Mouse (Mus musculus) embryonic facial prominence, embryonic 13.5 days (tissue): ENCODE data around the gene Tmem79. TPM values are rescaled to one million over a fixed set of nuclear protein-coding genes. Genes with fewer than 3 reads are reported as not detected.
"Not testable (repeated sequence)": the region's sequence is repeated elsewhere in the genome, so short reads cannot be mapped to it uniquely, and the experiment has no call there.

Source experiments
- ATAC-seq: fragments of 200-750 bp; cut with Nextera tagmentation; 2 replicates; pipeline ENCODE4 v1.8.0; 2017; ENCODE audit warnings: low read depth; ENCODE audit not compliant: insufficient number of reproducible peaks, insufficient read depth, low FRiP score, low TSS enrichment
- H3K27ac ChIP-seq: fragments of 300-500 bp; sonication (generic); 2 replicates; pipeline ENCODE4 v1.5.1; 2015; ENCODE audit warnings: moderate library complexity, mild to moderate bottlenecking, inconsistent platforms
- H3K27me3 ChIP-seq: fragments of 300-500 bp; sonication (generic); 2 replicates; pipeline ENCODE4 v1.6.1; 2015; ENCODE audit warnings: mild to moderate bottlenecking, inconsistent platforms
- H3K36me3 ChIP-seq: fragments of 300-500 bp; sonication (generic); 2 replicates; pipeline ENCODE4 v1.6.1; 2015; ENCODE audit warnings: mild to moderate bottlenecking, inconsistent platforms
- H3K4me1 ChIP-seq: fragments of 300-500 bp; sonication (generic); 2 replicates; pipeline ENCODE4 v1.6.1; 2015; ENCODE audit warnings: inconsistent platforms
- H3K4me2 ChIP-seq: fragments of 300-500 bp; sonication (generic); 2 replicates; pipeline ENCODE4 v1.6.1; 2015; ENCODE audit warnings: moderate library complexity, mild to moderate bottlenecking, inconsistent platforms
- H3K4me3 ChIP-seq: fragments of 300-500 bp; sonication (generic); 2 replicates; pipeline ENCODE4 v1.5.1; 2015; ENCODE audit warnings: mild to moderate bottlenecking, inconsistent platforms
- H3K9ac ChIP-seq: fragments of 300-500 bp; sonication (generic); 2 replicates; pipeline ENCODE4 v1.6.1; 2015; ENCODE audit warnings: mild to moderate bottlenecking, inconsistent platforms
- H3K9me3 ChIP-seq: fragments of 300-500 bp; sonication (generic); 2 replicates; pipeline ENCODE4 v1.6.1; 2016; ENCODE audit warnings: inconsistent platforms
- WGBS: fragments of 180-500 bp; shearing (Covaris S2); methylation state at CpG from one replicate; pipeline ENCODE4 v1.1.7; 2015; ENCODE audit warnings: mixed read lengths; 5-methylcytosine and 5-hydroxymethylcytosine counted together
- polyA plus RNA-seq: library from polyadenylated mRNA; unstranded; fragments of >200 nt; fragmentation: Nextera tagmentation; extraction: Ambion mirVana; gene quantifications from 2 replicates; pipeline ENCODE4 v1.2.1, GENCODE M21; 2015

Tmem79 gene
- 9.1 and 10.4 TPM in 2 replicates for polyA plus RNA-seq

- whole genome bisulfite sequencing: 2% methylated on average over 62 of the region's 66 CpGs
- H3K4me1 ChIP-seq: peaks cover 26% of the 10 kb centered on the region
- peak within 1 kb of the TSS; percentile 78 for H3K4me2 ChIP-seq
- ATAC-seq: peak; percentile 90
- peak within 1 kb of the TSS; percentile 92 for H3K9ac ChIP-seq
- peak within 1 kb of the TSS; percentile 76 for H3K4me3 ChIP-seq
- peak within 1 kb of the TSS; percentile 96 for H3K27ac ChIP-seq
- no peaks in the 10 kb centered on the region for H3K9me3 ChIP-seq
- H3K36me3 ChIP-seq: peaks cover 5% of the 10 kb centered on the region; the same call in 1 of the 2 replicates
- H3K27me3 ChIP-seq: no peaks in the 10 kb centered on the region
These were observed at the start of gene Tmem79, which contains the start of gene Smg5 for GRCm38 (mm10) chr3:88336058-88337013. Tmem79 (minus strand) TSS chr3:88336148. Smg5 (plus strand) TSS chr3:88336260.

GRCm38 (mm10) chr3:88384364-88384763 is 48.4 kb upstream of the Tmem79 start, which contains the start of gene Bglap:
Bglap (minus strand) TSS chr3:88384464.
- ATAC-seq: no peak
- H3K36me3 ChIP-seq: no peaks in the 10 kb centered on the region
- peaks cover 5% of the 10 kb centered on the region; the same call in 1 of the 2 replicates for H3K4me1 ChIP-seq
- no peaks in the 10 kb centered on the region for H3K27me3 ChIP-seq
- no peaks in the 10 kb centered on the region for H3K9me3 ChIP-seq
- H3K4me2 ChIP-seq: no peak within 1 kb of the TSS
- WGBS: 75% methylated on average over 5 of the region's 5 CpGs
- H3K4me3 ChIP-seq: no peak within 1 kb of the TSS
- H3K27ac ChIP-seq: no peak within 1 kb of the TSS
- H3K9ac ChIP-seq: no peak within 1 kb of the TSS

GRCm38 (mm10) chr3:88382383-88382782 is 46.4 kb upstream of the Tmem79 start:
- H3K4me2 ChIP-seq: peak overlapping the region; percentile 56; the same call in 1 of the 2 replicates
- not testable (repeated sequence) for H3K9ac ChIP-seq, H3K4me1 ChIP-seq, H3K9me3 ChIP-seq, H3K36me3 ChIP-seq, H3K4me3 ChIP-seq, H3K27me3 ChIP-seq, H3K27ac ChIP-seq, ATAC-seq
- 0% methylated on average over 1 of the region's 7 CpGs for WGBS

GRCm38 (mm10) chr3:88381389-88382315 is 45.7 kb upstream of the Tmem79 start:
- H3K9me3 ChIP-seq, H3K27me3 ChIP-seq, H3K4me1 ChIP-seq, H3K36me3 ChIP-seq: not testable (repeated sequence)
- Histone ChIP-seq H3K4me2 (peak overlapping the region; percentile 56), H3K27ac (peak overlapping the region; percentile 34; the same call in 1 of the 2 replicates), H3K4me3 (peak overlapping the region; percentile 30), H3K9ac (peak overlapping the region; percentile 28)
- peak; percentile 74; the same call in 1 of the 2 replicates for ATAC-seq
- WGBS: 7% methylated on average over 19 of the region's 22 CpGs

GRCm38 (mm10) chr3:88378599-88378998 is 42.7 kb upstream of the Tmem79 start, which contains the start of gene Bglap2:
Bglap2 (minus strand) TSS chr3:88378699.
- H3K36me3 ChIP-seq, H3K4me2 ChIP-seq, ATAC-seq, H3K27ac ChIP-seq, H3K9ac ChIP-seq, H3K27me3 ChIP-seq, H3K9me3 ChIP-seq, H3K4me3 ChIP-seq: not testable (repeated sequence)
- WGBS: 76% methylated on average over 5 of the region's 5 CpGs
- peaks cover 13% of the 10 kb centered on the region; the same call in 1 of the 2 replicates for H3K4me1 ChIP-seq

- WGBS: 17% methylated on average over 6 of the region's 7 CpGs
- H3K27ac ChIP-seq: 0 out of 2 replicates have a peak overlapping the region, but pooled peaks have one; percentile 77
These were observed 40.7 kb upstream of the Tmem79 start for GRCm38 (mm10) chr3:88376644-88377043.

GRCm38 (mm10) chr3:88375750-88376626 is 40.0 kb upstream of the Tmem79 start:
- ATAC-seq: peak; percentile 88
- peak overlapping the region; percentile 57 for H3K4me2 ChIP-seq
- H3K27ac ChIP-seq: peak overlapping the region; percentile 77; the same call in 1 of the 2 replicates
- H3K9me3 ChIP-seq, H3K36me3 ChIP-seq, H3K4me1 ChIP-seq, H3K27me3 ChIP-seq: not testable (repeated sequence)
- 9% methylated on average over 18 of the region's 19 CpGs for WGBS
- peak overlapping the region; percentile 30 for H3K4me3 ChIP-seq
- peak overlapping the region; percentile 54 for H3K9ac ChIP-seq

More at GRCm38 (mm10) chr3:88376644-88377043, 40.7 kb upstream of the Tmem79 start:
- peak overlapping the region; percentile 57 for H3K4me2 ChIP-seq
- H3K36me3 ChIP-seq, ATAC-seq, H3K9me3 ChIP-seq, H3K27me3 ChIP-seq: not testable (repeated sequence)
- peak overlapping the region; percentile 30 for H3K4me3 ChIP-seq
- peak overlapping the region; percentile 54 for H3K9ac ChIP-seq
- H3K4me1 ChIP-seq: peaks cover 12% of the 10 kb centered on the region; the same call in 1 of the 2 replicates

GRCm38 (mm10) chr3:88372643-88373042 is 36.7 kb upstream of the Tmem79 start, which contains the start of gene Bglap3:
Bglap3 (minus strand) TSS chr3:88372743.
- H3K9ac ChIP-seq, H3K4me1 ChIP-seq, H3K36me3 ChIP-seq, H3K4me2 ChIP-seq, H3K4me3 ChIP-seq, ATAC-seq, H3K27ac ChIP-seq, H3K9me3 ChIP-seq, H3K27me3 ChIP-seq: not testable (repeated sequence)
- WGBS: 93% methylated on average over 9 of the region's 9 CpGs

GRCm38 (mm10) chr3:88368511-88368910 is 32.6 kb upstream of the Tmem79 start:
- peaks cover 28% of the 10 kb centered on the region for H3K27me3 ChIP-seq
- not testable (repeated sequence) for H3K4me1 ChIP-seq, ATAC-seq, H3K4me2 ChIP-seq, H3K27ac ChIP-seq, H3K9ac ChIP-seq, H3K36me3 ChIP-seq, H3K4me3 ChIP-seq, H3K9me3 ChIP-seq
- WGBS: 79% methylated on average over 7 of the region's 7 CpGs

- H3K4me3 ChIP-seq, ATAC-seq: not testable (repeated sequence)
- H3K4me2 ChIP-seq: peak overlapping the region; percentile 58
These were observed 31.6 kb upstream of the Tmem79 start for GRCm38 (mm10) chr3:88367517-88367916.

More at GRCm38 (mm10) chr3:88367517-88367916, 31.6 kb upstream of the Tmem79 start:
- H3K4me1 ChIP-seq, H3K9ac ChIP-seq, H3K36me3 ChIP-seq, H3K27ac ChIP-seq, H3K9me3 ChIP-seq: not testable (repeated sequence)
- WGBS: 52% methylated on average over 3 of the region's 7 CpGs
- H3K27me3 ChIP-seq: peaks cover 28% of the 10 kb centered on the region
